Mouse (Mus musculus): Measurements from ENCODE around the gene Slc22a23. TPM values are rescaled to one million over a fixed set of nuclear protein-coding genes. Genes with fewer than 3 reads are reported as not detected.

The Slc22a23 gene
- polyA plus RNA-seq, 1 experiment from 2014 or later = 2.6 TPM

- H3K27ac ChIP-seq (ENCODE audit: low read length) = no peak overlapping the region
- no peaks in the 10 kb centered on the region for H3K27me3 ChIP-seq (ENCODE audit: insufficient read depth, low read length)
- ATAC-seq (ENCODE audit: low FRiP score, low TSS enrichment) = no peak
- no peak overlapping the region for H3K4me2 ChIP-seq (replicated peaks; ENCODE audit: low read depth, low read length)
- no peaks in the 10 kb centered on the region for H3K4me1 ChIP-seq (ENCODE audit: insufficient read depth, low read length)
- WGBS = 86% methylated on average over 4 of the region's 4 CpGs
- no peaks in the 10 kb centered on the region for H3K9me3 ChIP-seq (ENCODE audit: low read length)
- H3K4me3 ChIP-seq (ENCODE audit: low read length) = no peak overlapping the region
- no peaks in the 10 kb centered on the region for H3K36me3 ChIP-seq (ENCODE audit: insufficient read depth, low read length)
- no peak overlapping the region for H3K9ac ChIP-seq (replicated peaks; ENCODE audit: low read length)
Observed at GRCm38 (mm10) chr13:34370281-34370825, 25.4 kb upstream of the Slc22a23 start.

DNA sequence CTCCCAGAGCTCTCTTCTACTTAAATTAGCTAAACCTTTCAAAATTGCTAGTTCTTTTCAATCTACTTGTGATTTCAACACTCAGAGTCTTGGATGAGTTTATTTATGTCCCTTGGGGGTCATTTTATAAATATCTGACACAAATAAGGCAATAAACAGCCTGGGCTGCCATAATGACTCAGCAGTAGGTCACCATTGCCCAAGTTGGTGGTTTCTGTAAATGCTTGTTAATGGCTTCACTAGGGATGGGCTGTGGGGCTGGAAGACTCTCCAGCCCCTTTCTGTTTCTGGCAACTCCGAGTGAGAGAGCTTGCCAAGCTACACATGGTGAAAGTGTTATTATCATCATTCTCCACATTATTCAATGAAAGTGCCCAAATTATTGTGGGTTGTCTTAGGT lies 20.2 kb upstream of the Slc22a23 start:
- WGBS = 62% methylated on average over 1 of the region's 1 CpGs
- Histone ChIP-seq H3K9ac (replicated peaks; ENCODE audit: low read length) (no peak overlapping the region), H3K4me3 (ENCODE audit: low read length) (no peak overlapping the region), H3K27ac (ENCODE audit: low read length) (no peak overlapping the region), H3K4me1 (ENCODE audit: insufficient read depth, low read length) (no peaks in the 10 kb centered on the region), H3K36me3 (ENCODE audit: insufficient read depth, low read length) (no peaks in the 10 kb centered on the region), H3K27me3 (ENCODE audit: insufficient read depth, low read length) (no peaks in the 10 kb centered on the region), H3K9me3 (ENCODE audit: low read length) (no peaks in the 10 kb centered on the region), H3K4me2 (replicated peaks; ENCODE audit: low read depth, low read length) (no peak overlapping the region)
- no peak for ATAC-seq (ENCODE audit: low FRiP score, low TSS enrichment)

GRCm38 (mm10) chr13:34355656-34356055 lies 10.7 kb upstream of the Slc22a23 start:
- no peak overlapping the region for H3K9ac ChIP-seq (replicated peaks; ENCODE audit: low read length)
- 90% methylated on average over 5 of the region's 5 CpGs for WGBS
- H3K9me3 ChIP-seq (ENCODE audit: low read length) = no peaks in the 10 kb centered on the region
- no peak overlapping the region for H3K4me2 ChIP-seq (replicated peaks; ENCODE audit: low read depth, low read length)
- ATAC-seq (ENCODE audit: low FRiP score, low TSS enrichment) = no peak
- H3K27me3 ChIP-seq (ENCODE audit: insufficient read depth, low read length) = no peaks in the 10 kb centered on the region
- H3K4me1 ChIP-seq (ENCODE audit: insufficient read depth, low read length) = no peaks in the 10 kb centered on the region
- no peaks in the 10 kb centered on the region for H3K36me3 ChIP-seq (ENCODE audit: insufficient read depth, low read length)
- H3K4me3 ChIP-seq (ENCODE audit: low read length) = no peak overlapping the region
- no peak overlapping the region for H3K27ac ChIP-seq (ENCODE audit: low read length)

DNA sequence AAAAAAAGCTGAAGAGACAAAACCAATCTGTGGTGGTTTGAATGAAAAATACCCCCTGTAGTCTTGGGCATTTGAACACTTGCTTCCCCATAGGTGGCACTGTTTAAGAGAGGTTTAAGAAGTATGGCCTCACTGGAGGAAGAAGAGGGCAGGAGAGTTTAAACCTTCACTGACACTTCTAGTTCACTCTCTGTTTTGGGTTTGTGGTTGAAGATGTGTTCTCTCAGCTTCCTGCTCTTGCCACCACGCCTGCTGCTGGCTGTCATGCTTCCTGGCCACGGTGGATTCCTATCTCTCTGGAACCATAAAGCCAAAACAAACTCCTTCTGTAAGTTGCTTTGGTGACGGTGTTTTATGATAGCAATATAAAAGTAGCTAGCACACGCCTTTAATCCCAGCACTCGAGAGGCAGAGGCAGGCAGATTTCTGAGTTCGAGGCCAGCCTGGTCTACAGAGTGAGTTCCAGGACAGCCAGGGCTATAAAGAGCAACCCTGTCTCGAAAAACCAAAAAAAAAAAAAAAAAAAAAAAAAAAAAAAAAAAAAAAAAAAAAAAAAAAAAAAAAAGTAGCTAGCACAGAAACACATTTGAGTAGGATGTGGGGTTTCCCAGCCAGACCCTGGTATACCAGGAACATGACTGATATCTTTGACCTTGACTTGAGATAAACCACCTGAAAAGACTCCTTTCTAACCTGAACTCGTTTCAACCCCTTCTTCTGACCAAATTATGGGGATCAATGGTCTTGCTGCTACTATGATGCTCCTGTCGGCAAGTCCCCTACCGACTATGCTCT lies 10.0 kb upstream of the Slc22a23 start:
- no peak overlapping the region for H3K4me3 ChIP-seq (ENCODE audit: low read length)
- H3K4me1 ChIP-seq (ENCODE audit: insufficient read depth, low read length) = no peaks in the 10 kb centered on the region
- 83% methylated on average over 10 of the region's 10 CpGs for WGBS
- no peaks in the 10 kb centered on the region for H3K27me3 ChIP-seq (ENCODE audit: insufficient read depth, low read length)
- H3K9ac ChIP-seq (replicated peaks; ENCODE audit: low read length) = no peak overlapping the region
- no peak for ATAC-seq (ENCODE audit: low FRiP score, low TSS enrichment)
- H3K4me2 ChIP-seq (replicated peaks; ENCODE audit: low read depth, low read length) = no peak overlapping the region
- no peak overlapping the region for H3K27ac ChIP-seq (ENCODE audit: low read length)
- no peaks in the 10 kb centered on the region for H3K36me3 ChIP-seq (ENCODE audit: insufficient read depth, low read length)
- H3K9me3 ChIP-seq (ENCODE audit: low read length) = no peaks in the 10 kb centered on the region

- Histone ChIP-seq H3K4me1 (ENCODE audit: insufficient read depth, low read length) (no peaks in the 10 kb centered on the region), H3K27me3 (ENCODE audit: insufficient read depth, low read length) (no peaks in the 10 kb centered on the region), H3K4me3 (ENCODE audit: low read length) (no peak overlapping the region), H3K36me3 (ENCODE audit: insufficient read depth, low read length) (no peaks in the 10 kb centered on the region), H3K4me2 (replicated peaks; ENCODE audit: low read depth, low read length) (no peak overlapping the region), H3K27ac (ENCODE audit: low read length) (no peak overlapping the region), H3K9me3 (ENCODE audit: low read length) (no peaks in the 10 kb centered on the region), H3K9ac (replicated peaks; ENCODE audit: low read length) (no peak overlapping the region)
- ATAC-seq (ENCODE audit: low FRiP score, low TSS enrichment) = no peak
- WGBS = 62% methylated on average over 7 of the region's 7 CpGs
Observed at GRCm38 (mm10) chr13:34353241-34353640, 8.3 kb upstream of the Slc22a23 start.

DNA sequence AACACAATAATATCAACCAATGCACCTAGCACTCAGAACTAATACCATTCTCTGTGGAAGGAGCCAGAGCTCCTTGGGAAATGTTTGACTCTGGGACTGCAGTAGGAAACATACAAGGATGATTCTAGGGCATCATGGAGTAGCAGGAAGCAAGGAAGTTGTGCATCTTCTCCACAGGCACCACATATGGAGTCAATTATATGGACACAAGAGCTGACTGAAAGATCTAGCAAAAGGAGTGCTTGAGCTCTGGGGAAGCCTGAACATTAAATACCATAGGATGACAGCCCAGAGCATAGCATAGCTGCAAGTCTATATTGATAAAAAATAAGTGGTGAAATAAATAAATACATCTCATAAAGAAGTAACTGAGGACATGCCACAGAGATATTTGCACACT lies 6.5 kb upstream of the Slc22a23 start:
- Histone ChIP-seq H3K27me3 (ENCODE audit: insufficient read depth, low read length) (peaks cover 4% of the 10 kb centered on the region; the same call in 1 of the 2 replicates), H3K9me3 (ENCODE audit: low read length) (no peaks in the 10 kb centered on the region), H3K4me3 (ENCODE audit: low read length) (no peak overlapping the region), H3K36me3 (ENCODE audit: insufficient read depth, low read length) (no peaks in the 10 kb centered on the region), H3K4me2 (replicated peaks; ENCODE audit: low read depth, low read length) (no peak overlapping the region), H3K27ac (ENCODE audit: low read length) (no peak overlapping the region), H3K4me1 (ENCODE audit: insufficient read depth, low read length) (no peaks in the 10 kb centered on the region), H3K9ac (replicated peaks; ENCODE audit: low read length) (no peak overlapping the region)
- ATAC-seq (ENCODE audit: low FRiP score, low TSS enrichment) = no peak

DNA sequence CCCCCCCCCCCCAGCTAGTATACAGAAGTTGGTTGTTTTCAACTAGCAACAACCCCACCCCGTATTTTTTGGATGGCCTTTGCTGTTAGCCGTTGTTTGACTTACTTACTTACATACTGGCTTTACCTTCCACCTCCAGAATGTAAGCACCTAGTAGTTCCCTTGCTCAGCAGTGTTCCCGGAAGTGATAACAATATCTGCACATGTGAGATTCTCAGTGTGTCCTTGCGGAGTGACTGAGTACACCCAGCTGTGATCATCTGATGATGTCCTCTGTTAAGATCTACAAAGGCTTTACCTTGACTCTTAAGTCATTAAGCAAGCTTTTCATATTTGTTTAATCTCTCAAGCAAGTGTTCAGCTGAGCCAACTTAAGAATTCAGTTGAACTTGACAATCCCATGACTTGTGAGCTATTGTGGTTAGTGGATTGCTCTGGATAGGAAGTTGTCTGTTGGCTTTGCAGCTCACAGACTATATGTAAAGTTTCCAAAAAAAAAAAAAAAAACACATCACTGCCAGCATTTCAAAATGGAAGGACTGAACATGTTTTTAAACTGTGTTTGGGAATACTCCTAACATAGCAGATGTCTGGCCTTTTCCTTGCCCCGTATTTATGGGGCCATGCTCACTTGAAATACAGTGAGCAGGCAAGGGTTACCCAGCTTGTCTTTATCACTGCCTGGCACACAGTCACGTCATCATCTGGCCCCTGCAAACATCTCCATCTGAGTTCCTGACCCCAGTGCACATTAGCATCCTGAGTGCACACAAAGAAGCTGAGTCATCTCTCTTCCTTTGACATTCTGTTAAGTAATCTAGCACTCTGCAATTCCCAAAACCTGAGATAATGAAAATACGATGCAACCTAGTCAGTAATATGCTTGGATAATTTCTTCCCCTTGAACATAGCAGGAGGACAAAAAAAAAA lies 3.2 kb upstream of the Slc22a23 start:
- WGBS = 59% methylated on average over 7 of the region's 7 CpGs
- no peak overlapping the region for H3K4me3 ChIP-seq (ENCODE audit: low read length)

GRCm38 (mm10) chr13:34346748-34347147 lies 1.8 kb upstream of the Slc22a23 start:
- no peak overlapping the region for H3K4me3 ChIP-seq (ENCODE audit: low read length)

More for the DNA sequence above, 3.2 kb upstream of the Slc22a23 start:
- Histone ChIP-seq H3K27me3 (ENCODE audit: insufficient read depth, low read length) (peaks cover 15% of the 10 kb centered on the region), H3K27ac (ENCODE audit: low read length) (no peak overlapping the region), H3K36me3 (ENCODE audit: insufficient read depth, low read length) (no peaks in the 10 kb centered on the region), H3K4me1 (ENCODE audit: insufficient read depth, low read length) (peaks cover 18% of the 10 kb centered on the region; the same call in 1 of the 2 replicates), H3K9me3 (ENCODE audit: low read length) (no peaks in the 10 kb centered on the region), H3K4me2 (replicated peaks; ENCODE audit: low read depth, low read length) (no peak overlapping the region), H3K9ac (replicated peaks; ENCODE audit: low read length) (no peak overlapping the region)
- no peak for ATAC-seq (ENCODE audit: low FRiP score, low TSS enrichment)

GRCm38 (mm10) chr13:34346238-34346637 lies 1.3 kb upstream of the Slc22a23 start:
- no peaks in the 10 kb centered on the region for H3K36me3 ChIP-seq (ENCODE audit: insufficient read depth, low read length)
- H3K4me1 ChIP-seq (ENCODE audit: insufficient read depth, low read length) = peaks cover 20% of the 10 kb centered on the region; the same call in 1 of the 2 replicates
- H3K27ac ChIP-seq (ENCODE audit: low read length) = no peak overlapping the region
- H3K4me2 ChIP-seq (replicated peaks; ENCODE audit: low read depth, low read length) = no peak overlapping the region
- peaks cover 29% of the 10 kb centered on the region for H3K27me3 ChIP-seq (ENCODE audit: insufficient read depth, low read length)
- 47% methylated on average over 7 of the region's 7 CpGs for WGBS
- no peak overlapping the region for H3K4me3 ChIP-seq (ENCODE audit: low read length)
- no peaks in the 10 kb centered on the region for H3K9me3 ChIP-seq (ENCODE audit: low read length)
- ATAC-seq (ENCODE audit: low FRiP score, low TSS enrichment) = no peak
- H3K9ac ChIP-seq (replicated peaks; ENCODE audit: low read length) = no peak overlapping the region

More at GRCm38 (mm10) chr13:34346748-34347147, 1.8 kb upstream of the Slc22a23 start:
- Histone ChIP-seq H3K4me1 (ENCODE audit: insufficient read depth, low read length) (peaks cover 20% of the 10 kb centered on the region; the same call in 1 of the 2 replicates), H3K27ac (ENCODE audit: low read length) (no peak overlapping the region), H3K4me2 (replicated peaks; ENCODE audit: low read depth, low read length) (no peak overlapping the region), H3K27me3 (ENCODE audit: insufficient read depth, low read length) (peaks cover 27% of the 10 kb centered on the region), H3K36me3 (ENCODE audit: insufficient read depth, low read length) (no peaks in the 10 kb centered on the region), H3K9ac (replicated peaks; ENCODE audit: low read length) (no peak overlapping the region), H3K9me3 (ENCODE audit: low read length) (no peaks in the 10 kb centered on the region)
- ATAC-seq (ENCODE audit: low FRiP score, low TSS enrichment) = no peak
- 77% methylated on average over 4 of the region's 4 CpGs for WGBS

All from kidney, embryonic 16.5 days (tissue).